ENCODE assay signal across 15 mouse cellular contexts in genomic region chr11:25518131-25518530, GRCm38 (mm10).
"Had no signal": no experiment of that assay in that cellular context is flagged by ENCODE, and none has a peak within 500 bp of the region (broad histone marks: within the 10 kb centered on the region; RNA-seq: fewer than 3 reads in every experiment).

No protein-coding gene starts in this region.

- ATAC-seq: hindbrain, embryonic 16.5 days; liver, postnatal 0 days; midbrain, embryonic 16.5 days had no signal

- H3K9ac ChIP-seq: limb, embryonic 15.5 days; liver, embryonic 13.5 days; liver, postnatal 0 days; lung, embryonic 15.5 days; midbrain, embryonic 12.5 days; neural tube, embryonic 13.5 days; stomach, embryonic 15.5 days had no signal

- H3K4me3 ChIP-seq: limb, embryonic 15.5 days; liver, embryonic 13.5 days; lung, embryonic 15.5 days; midbrain, embryonic 12.5 days; neural tube, embryonic 13.5 days; stomach, embryonic 15.5 days had no signal

- H3K27me3 ChIP-seq: limb, embryonic 15.5 days; liver, embryonic 13.5 days; lung, embryonic 15.5 days; midbrain, embryonic 12.5 days; neural tube, embryonic 13.5 days; stomach, embryonic 15.5 days had no signal

- H3K9me3 ChIP-seq: limb, embryonic 15.5 days; liver, embryonic 13.5 days; lung, embryonic 15.5 days; midbrain, embryonic 12.5 days; neural tube, embryonic 13.5 days; stomach, embryonic 15.5 days had no signal

- H3K4me2 ChIP-seq: limb, embryonic 15.5 days; liver, embryonic 13.5 days; lung, embryonic 15.5 days; midbrain, embryonic 12.5 days; neural tube, embryonic 13.5 days; stomach, embryonic 15.5 days had no signal

- H3K36me3 ChIP-seq: limb, embryonic 15.5 days; liver, embryonic 13.5 days; lung, embryonic 15.5 days; midbrain, embryonic 12.5 days; neural tube, embryonic 13.5 days; stomach, embryonic 15.5 days had no signal

- H3K4me1 ChIP-seq: limb, embryonic 15.5 days; liver, embryonic 13.5 days; lung, embryonic 15.5 days; midbrain, embryonic 12.5 days; neural tube, embryonic 13.5 days; stomach, embryonic 15.5 days had no signal

- H3K27ac ChIP-seq: limb, embryonic 15.5 days; liver, embryonic 13.5 days; lung, embryonic 15.5 days; midbrain, embryonic 12.5 days; neural tube, embryonic 13.5 days; stomach, embryonic 15.5 days had no signal

- DNase-seq: kidney, adult 11 months; kidney, adult 9 months; kidney, postnatal 10 days; kidney, postnatal 4 days; liver, embryonic 13.5 days; liver, postnatal 0 days; lung, postnatal 14 days; thymus, postnatal 4 days had no signal
